Mouse (Mus musculus): Measurements from ENCODE around the gene Olfr846.

Olfr846 gene

DNA sequence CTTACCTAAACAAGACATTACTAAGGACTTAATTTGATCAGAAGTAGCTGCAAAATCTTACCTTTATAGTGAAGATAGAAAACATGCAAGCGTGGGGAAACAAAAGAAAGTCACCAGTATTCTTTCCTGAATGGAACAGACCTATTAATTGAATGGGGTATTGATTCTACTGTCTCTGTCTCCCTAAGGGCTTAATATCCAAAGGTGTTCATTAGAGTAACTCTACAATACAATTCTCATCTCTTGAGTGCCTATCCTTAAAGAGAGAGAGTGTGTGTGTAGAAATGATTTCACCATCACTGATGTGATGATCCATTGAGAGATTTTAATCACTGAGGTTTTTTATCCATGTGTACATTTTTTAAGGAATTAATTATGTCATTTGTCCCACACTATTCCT lies at the start of gene Olfr846:
Gene Olfr846 (minus strand): TSS at position 101 of the 400 bp plus-strand sequence.
- no peak for DNase-seq (ENCODE audit: low read depth)

DNA sequence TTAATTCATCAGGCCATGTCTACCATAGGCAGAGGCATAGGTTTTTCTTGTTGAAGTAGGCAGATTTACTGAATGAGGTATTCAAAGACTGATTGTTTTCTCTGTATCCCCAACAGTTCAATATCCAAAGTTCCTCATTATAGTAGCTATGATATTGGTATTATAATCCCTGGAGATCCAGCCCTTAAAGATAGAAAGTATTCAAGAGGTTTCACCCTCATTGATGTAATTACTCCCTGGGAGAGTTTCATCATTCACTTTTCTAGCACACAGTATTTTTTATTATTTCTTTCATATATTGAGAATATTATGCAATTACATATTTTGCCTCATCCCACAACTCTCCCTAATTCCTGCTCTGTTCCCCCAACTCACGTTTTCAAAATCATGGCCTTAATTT lies 14.8 kb upstream of the Olfr846 start, which contains the start of gene Olfr847:
Gene Olfr847 (minus strand): TSS at position 101 of the 400 bp plus-strand sequence.
- DNase-seq (ENCODE audit: low read depth): no peak

GRCm38 (mm10) chr9:19336157-19336556 lies 27.6 kb downstream of the Olfr846 start, which contains the start of gene Olfr845:
Gene Olfr845 (plus strand): TSS chr9:19336457.
- DNase-seq (ENCODE audit: low read depth): no peak

DNA sequence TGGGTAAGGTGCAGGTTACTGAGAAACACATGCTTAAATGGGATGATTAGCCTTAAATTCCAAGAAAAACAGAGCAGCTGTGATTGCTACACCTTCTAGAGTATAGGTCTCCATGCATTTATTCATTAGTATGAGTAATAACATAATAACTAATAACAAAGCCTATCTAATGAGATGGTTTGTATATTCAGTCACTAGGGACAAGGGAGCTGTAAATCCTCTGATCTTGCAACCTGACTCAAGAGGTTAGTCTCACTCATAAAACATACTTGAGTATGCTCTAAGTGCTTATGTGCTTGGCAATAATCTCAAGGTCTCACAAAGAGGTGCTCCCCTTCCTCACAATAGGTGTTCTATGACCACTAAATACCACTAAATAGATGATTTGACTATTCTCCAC lies 47.8 kb downstream of the Olfr846 start, which contains the start of gene Olfr844:
Gene Olfr844 (plus strand): TSS at position 301 of the 400 bp plus-strand sequence.
- DNase-seq (ENCODE audit: low read depth): no peak
